Comparison of ENCODE assay signal across 9 mouse cellular contexts in genomic region chr15:37045456-37045855, GRCm38 (mm10). TPM values are rescaled to one million over a fixed set of nuclear protein-coding genes. Genes with fewer than 3 reads are reported as not detected.
A peak's percentile ranks its signal among the peaks of the same experiment; 100 is the strongest.
DNase-seq lines count a peak whose midpoint lies in the region; ATAC-seq and TF ChIP-seq lines count a peak whose summit lies in the region.
"Had no signal": no experiment of that assay in that cellular context is flagged by ENCODE, and none has a peak within 500 bp of the region (broad histone marks: within the 10 kb centered on the region; RNA-seq: fewer than 3 reads in every experiment).

No protein-coding gene starts in this region.

- H3K9me3 ChIP-seq in kidney, postnatal 0 days (replicated peaks; ENCODE audit: low read length): no peaks in the 10 kb centered on the region
- H3K9me3 ChIP-seq in kidney, embryonic 16.5 days (ENCODE audit: low read length): no peaks in the 10 kb centered on the region

- H3K4me3 ChIP-seq in kidney, postnatal 0 days (replicated peaks; ENCODE audit: low read depth, low read length): no peak overlapping the region
- H3K4me3 ChIP-seq in kidney, embryonic 16.5 days (ENCODE audit: low read length): no peak overlapping the region

- WGBS in kidney, postnatal 0 days: 79% methylated on average over 12 of the region's 12 CpGs
- 78% methylated on average over 12 of the region's 12 CpGs for WGBS in kidney, embryonic 16.5 days

- no peak overlapping the region for H3K4me2 ChIP-seq in kidney, postnatal 0 days (ENCODE audit: low read length)
- no peak overlapping the region for H3K4me2 ChIP-seq in kidney, embryonic 16.5 days (replicated peaks; ENCODE audit: low read depth, low read length)

- no peaks in the 10 kb centered on the region for H3K27me3 ChIP-seq in kidney, postnatal 0 days (ENCODE audit: insufficient read depth, low read length)
- H3K27me3 ChIP-seq in kidney, embryonic 16.5 days (ENCODE audit: insufficient read depth, low read length): no peaks in the 10 kb centered on the region

- intact Hi-C loops in heart, postnatal 25 days (cut with DNase I): no loop called here

- H3K9ac ChIP-seq in kidney, postnatal 0 days (ENCODE audit: low read depth, low read length): no peak overlapping the region
- no peak overlapping the region for H3K9ac ChIP-seq in kidney, embryonic 16.5 days (replicated peaks; ENCODE audit: low read length)

- peak; percentile 15 for DNase-seq in kidney, postnatal 0 days (ENCODE audit: low spot score)
- peak; percentile 45 for DNase-seq in WW6 (ENCODE audit: low read depth, low spot score)
- DNase-seq in layer of hippocampus, adult 9-11 months: peak; percentile 82
- DNase-seq in right cerebral cortex, postnatal 4 days: peak; percentile 28
- DNase-seq in spleen, postnatal 14 days (ENCODE audit: low spot score in 2 of 2): no peak
- DNase-seq in heart, postnatal 25 days (ENCODE audit: low spot score): no peak
- DNase-seq: adrenal gland, postnatal 25 days had no signal

- H3K4me1 ChIP-seq in kidney, postnatal 0 days (replicated peaks; ENCODE audit: insufficient read depth, low read length): no peaks in the 10 kb centered on the region
- H3K4me1 ChIP-seq in kidney, embryonic 16.5 days (ENCODE audit: insufficient read depth, low read length): no peaks in the 10 kb centered on the region

- no peaks in the 10 kb centered on the region for H3K36me3 ChIP-seq in kidney, postnatal 0 days (ENCODE audit: insufficient read depth, low read length)
- H3K36me3 ChIP-seq in kidney, embryonic 16.5 days (ENCODE audit: insufficient read depth, low read length): no peaks in the 10 kb centered on the region

- ATAC-seq in kidney, postnatal 0 days (replicated peaks; ENCODE audit: low FRiP score, low read depth): no peak
- no peak for ATAC-seq in kidney, embryonic 16.5 days (ENCODE audit: low FRiP score, low TSS enrichment)
- no peak for ATAC-seq in inflammation-experienced regulatory T-cells, adult 6 months

- H3K27ac ChIP-seq in kidney, postnatal 0 days: no peak overlapping the region
- H3K27ac ChIP-seq in kidney, embryonic 16.5 days (ENCODE audit: low read length): no peak overlapping the region; the same call in 1 of the 2 replicates

- TF ChIP-seq CTCF in kidney, postnatal 0 days (IDR thresholded peaks at IDR 0.05; ENCODE audit: low read depth): peak; percentile 37; the same call in 1 of the 2 replicates

RNA-seq across cellular contexts. Expression of gene Zfp706, which starts 37.9 kb away (rescaled TPM):
- polyA plus RNA-seq in kidney, postnatal 0 days (2015; fragmentation: Nextera tagmentation; extraction: Ambion mirVana): 509 and 548 TPM in 2 replicates
- polyA plus RNA-seq in kidney, embryonic 16.5 days (2015; fragmentation: Nextera tagmentation; extraction: Ambion mirVana): 403 and 418 TPM in 2 replicates
- total RNA-seq in heart, postnatal 25 days (2021): 100 to 1,000 TPM; 201 to 234 TPM
- 100 to 1,000 TPM; 401 to 459 (median 442) TPM for polyA plus RNA-seq in inflammation-experienced regulatory T-cells, adult 6 months (2017; shearing (Covaris generic))

Comparison
In these comparisons a context has a peak if more than half of its experiments do, and no peak if none do; other contexts are left out.
1. DNase-seq: peak in kidney, postnatal 0 days (single experiment), WW6 (single experiment), layer of hippocampus, adult 9-11 months (single experiment) and right cerebral cortex, postnatal 4 days (single experiment); none in spleen, postnatal 14 days (0 of 2) and heart, postnatal 25 days (single experiment).